Mouse (Mus musculus): ENCODE data around the gene Tgfb3. TPM values are rescaled to one million over a fixed set of nuclear protein-coding genes. Genes with fewer than 3 reads are reported as not detected.

The Tgfb3 gene
- polyA plus RNA-seq, 1 experiment from 2014 or later, result 10.1 TPM

- Histone ChIP-seq H3K36me3 (ENCODE audit: control insufficient read depth, insufficient read depth, low read length) (no peaks in the 10 kb centered on the region; the same call in 1 of the 2 replicates), H3K9me3 (ENCODE audit: control insufficient read depth, low read length) (no peaks in the 10 kb centered on the region), H3K4me2 (ENCODE audit: low read depth) (no peak overlapping the region), H3K4me1 (ENCODE audit: control insufficient read depth, insufficient read depth, low read length) (0 out of 2 replicates have a peak, but pooled peaks cover 3% of the 10 kb centered on the region), H3K27ac (ENCODE audit: low read depth, low read length) (no peak overlapping the region), H3K27me3 (ENCODE audit: control insufficient read depth, insufficient read depth, low read length) (no peaks in the 10 kb centered on the region), H3K4me3 (ENCODE audit: low read depth, low read length) (no peak overlapping the region), H3K9ac (ENCODE audit: low read length) (no peak overlapping the region)
- DNase-seq (ENCODE audit: low spot score) (no peak), ATAC-seq (ENCODE audit: insufficient read depth, low FRiP score, low TSS enrichment) (no peak)
- WGBS, result 76% methylated on average over 4 of the region's 4 CpGs
These were observed 11.9 kb upstream of the Tgfb3 start for GRCm38 (mm10) chr12:86090764-86091163.

- WGBS, result 67% methylated on average over 7 of the region's 7 CpGs
- H3K36me3 ChIP-seq (ENCODE audit: control insufficient read depth, insufficient read depth, low read length), result no peaks in the 10 kb centered on the region; the same call in 1 of the 2 replicates
These were observed 9.2 kb upstream of the Tgfb3 start for GRCm38 (mm10) chr12:86088042-86088441.

DNA sequence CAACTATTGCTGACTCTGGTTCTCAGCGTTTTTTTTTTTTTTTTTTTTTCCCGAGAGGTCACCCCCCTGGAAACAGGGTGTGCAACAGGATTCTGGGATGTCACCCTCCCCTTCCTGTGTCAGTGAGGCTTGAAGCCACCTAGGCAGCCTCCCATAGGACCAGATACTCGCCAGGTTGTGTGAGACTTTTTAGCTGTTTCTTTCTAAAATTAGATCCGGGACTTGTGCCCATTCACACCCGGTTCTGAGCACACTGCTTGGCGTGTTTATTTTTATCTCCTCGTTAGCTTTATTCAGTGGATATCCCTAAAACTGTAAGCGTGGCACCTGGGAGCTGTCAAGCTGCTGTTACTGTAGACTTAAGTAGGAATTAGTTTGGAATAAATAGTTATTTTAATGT, 7.7 kb upstream of the Tgfb3 start:
- no peaks in the 10 kb centered on the region; the same call in 1 of the 2 replicates for H3K36me3 ChIP-seq (ENCODE audit: control insufficient read depth, insufficient read depth, low read length)
- peaks cover 5% of the 10 kb centered on the region for H3K4me1 ChIP-seq (ENCODE audit: control insufficient read depth, insufficient read depth, low read length)
- H3K27me3 ChIP-seq (ENCODE audit: control insufficient read depth, insufficient read depth, low read length), result no peaks in the 10 kb centered on the region
- no peak overlapping the region for H3K4me2 ChIP-seq (ENCODE audit: low read depth)
- H3K9me3 ChIP-seq (ENCODE audit: control insufficient read depth, low read length), result no peaks in the 10 kb centered on the region
- no peak overlapping the region for H3K9ac ChIP-seq (ENCODE audit: low read length)
- no peak for ATAC-seq (ENCODE audit: insufficient read depth, low FRiP score, low TSS enrichment)
- 85% methylated on average over 8 of the region's 8 CpGs for WGBS
- no peak overlapping the region for H3K27ac ChIP-seq (ENCODE audit: low read depth, low read length)
- no peak for DNase-seq (ENCODE audit: low spot score)
- no peak overlapping the region for H3K4me3 ChIP-seq (ENCODE audit: low read depth, low read length)

More at GRCm38 (mm10) chr12:86088042-86088441, 9.2 kb upstream of the Tgfb3 start:
- ATAC-seq (ENCODE audit: insufficient read depth, low FRiP score, low TSS enrichment) (no peak), DNase-seq (ENCODE audit: low spot score) (no peak)
- Histone ChIP-seq H3K27me3 (ENCODE audit: control insufficient read depth, insufficient read depth, low read length) (no peaks in the 10 kb centered on the region), H3K27ac (ENCODE audit: low read depth, low read length) (no peak overlapping the region), H3K4me3 (ENCODE audit: low read depth, low read length) (no peak overlapping the region), H3K9me3 (ENCODE audit: control insufficient read depth, low read length) (no peaks in the 10 kb centered on the region), H3K9ac (ENCODE audit: low read length) (no peak overlapping the region), H3K4me2 (ENCODE audit: low read depth) (no peak overlapping the region), H3K4me1 (ENCODE audit: control insufficient read depth, insufficient read depth, low read length) (peaks cover 4% of the 10 kb centered on the region; the same call in 1 of the 2 replicates)

GRCm38 (mm10) chr12:86085873-86086272, 7.0 kb upstream of the Tgfb3 start:
- no peaks in the 10 kb centered on the region for H3K27me3 ChIP-seq (ENCODE audit: control insufficient read depth, insufficient read depth, low read length)
- 88% methylated on average over 7 of the region's 7 CpGs for WGBS
- H3K36me3 ChIP-seq (ENCODE audit: control insufficient read depth, insufficient read depth, low read length), result no peaks in the 10 kb centered on the region; the same call in 1 of the 2 replicates
- H3K4me3 ChIP-seq (ENCODE audit: low read depth, low read length), result no peak overlapping the region
- H3K27ac ChIP-seq (ENCODE audit: low read depth, low read length), result no peak overlapping the region
- peaks cover 5% of the 10 kb centered on the region for H3K4me1 ChIP-seq (ENCODE audit: control insufficient read depth, insufficient read depth, low read length)
- ATAC-seq (ENCODE audit: insufficient read depth, low FRiP score, low TSS enrichment), result no peak
- H3K9me3 ChIP-seq (ENCODE audit: control insufficient read depth, low read length), result no peaks in the 10 kb centered on the region
- DNase-seq (ENCODE audit: low spot score), result no peak
- H3K9ac ChIP-seq (ENCODE audit: low read length), result no peak overlapping the region
- H3K4me2 ChIP-seq (ENCODE audit: low read depth), result no peak overlapping the region

DNA sequence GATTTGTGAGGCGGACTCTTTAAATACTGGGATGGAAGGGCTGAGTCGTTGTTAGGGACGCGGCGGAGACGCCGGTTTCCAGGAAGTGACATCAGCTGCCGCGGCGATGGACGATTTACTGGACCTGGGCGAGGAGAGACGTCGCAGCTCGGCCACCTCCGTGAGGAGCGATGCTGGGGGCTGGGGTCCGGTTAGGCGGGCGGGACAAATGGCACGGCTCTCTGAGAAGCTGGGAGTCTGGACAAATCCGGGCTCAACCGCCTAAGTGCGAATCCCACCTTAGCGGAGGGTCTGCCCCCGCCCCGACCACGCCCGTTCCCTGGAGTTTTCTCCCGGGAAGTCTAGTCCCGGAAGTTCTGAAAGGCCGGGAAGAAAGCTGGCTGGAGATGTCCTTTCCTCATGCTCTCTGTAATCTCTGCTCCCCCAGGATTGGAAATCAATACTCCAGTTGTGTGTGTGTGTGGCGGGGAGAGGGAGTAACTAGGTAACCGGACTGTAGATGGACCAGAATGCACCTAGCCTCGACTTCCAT, 3.7 kb upstream of the Tgfb3 start, which contains the start of gene Ift43:
TSS of gene Ift43 (plus strand) at position 61 of the 532 bp plus-strand sequence.
- peak within 1 kb of the TSS; percentile 24 for H3K9ac ChIP-seq (ENCODE audit: low read length)
- H3K9me3 ChIP-seq (ENCODE audit: control insufficient read depth, low read length), result no peaks in the 10 kb centered on the region
- no peaks in the 10 kb centered on the region for H3K27me3 ChIP-seq (ENCODE audit: control insufficient read depth, insufficient read depth, low read length)
- peaks cover 6% of the 10 kb centered on the region for H3K4me1 ChIP-seq (ENCODE audit: control insufficient read depth, insufficient read depth, low read length)
- WGBS, result under 1% methylated on average over 35 of the region's 35 CpGs
- H3K36me3 ChIP-seq (ENCODE audit: control insufficient read depth, insufficient read depth, low read length), result no peaks in the 10 kb centered on the region; the same call in 1 of the 2 replicates
- DNase-seq (ENCODE audit: low spot score), result peak; percentile 90
- ATAC-seq (ENCODE audit: insufficient read depth, low FRiP score, low TSS enrichment), result peak; percentile 69; the same call in 1 of the 2 replicates
- no peak within 1 kb of the TSS for H3K27ac ChIP-seq (ENCODE audit: low read depth, low read length)
- H3K4me3 ChIP-seq (ENCODE audit: low read depth, low read length), result peak within 1 kb of the TSS; percentile 46
- peak within 1 kb of the TSS; percentile 55 for H3K4me2 ChIP-seq (ENCODE audit: low read depth)

DNA sequence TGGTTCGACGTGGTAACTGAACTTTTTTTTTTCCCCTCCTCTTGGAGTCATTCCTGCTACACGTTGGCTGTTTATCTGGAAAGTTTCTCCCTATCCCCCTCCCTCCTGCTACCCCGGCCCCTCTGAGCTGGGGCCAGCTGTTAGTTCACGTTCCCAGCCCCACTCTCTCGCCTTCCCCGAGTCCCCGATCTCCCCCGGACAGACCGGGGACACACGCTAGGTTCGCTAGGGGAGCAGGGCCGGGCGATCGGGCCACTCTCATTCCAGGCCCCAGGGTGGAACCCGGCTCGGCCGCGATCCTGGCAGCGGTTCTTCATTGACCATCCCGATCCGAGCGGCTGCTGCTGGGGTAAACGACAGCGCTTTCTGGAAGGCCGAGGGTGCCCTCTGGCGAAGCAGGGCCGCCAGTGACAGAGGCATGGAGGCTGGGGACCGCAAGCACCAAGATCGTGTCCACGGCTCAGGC, 394 bp upstream of the Tgfb3 start:
- DNase-seq (ENCODE audit: low spot score) (peak; percentile 93), ATAC-seq (ENCODE audit: insufficient read depth, low FRiP score, low TSS enrichment) (peak; percentile 76)
- H3K27me3 ChIP-seq (ENCODE audit: control insufficient read depth, insufficient read depth, low read length), result no peaks in the 10 kb centered on the region
- H3K4me3 ChIP-seq (ENCODE audit: low read depth, low read length), result peak overlapping the region; percentile 32
- H3K4me2 ChIP-seq (ENCODE audit: low read depth), result peak overlapping the region; percentile 46
- peak overlapping the region; percentile 49; the same call in 1 of the 2 replicates for H3K27ac ChIP-seq (ENCODE audit: low read depth, low read length)
- H3K9ac ChIP-seq (ENCODE audit: low read length), result peak overlapping the region; percentile 49
- no peaks in the 10 kb centered on the region for H3K36me3 ChIP-seq (ENCODE audit: control insufficient read depth, insufficient read depth, low read length)
- under 1% methylated on average over 31 of the region's 31 CpGs for WGBS
- peaks cover 10% of the 10 kb centered on the region for H3K4me1 ChIP-seq (ENCODE audit: control insufficient read depth, insufficient read depth, low read length)
- H3K9me3 ChIP-seq (ENCODE audit: control insufficient read depth, low read length), result no peaks in the 10 kb centered on the region

- H3K4me1 ChIP-seq (ENCODE audit: control insufficient read depth, insufficient read depth, low read length), result peaks cover 10% of the 10 kb centered on the region
- no peaks in the 10 kb centered on the region for H3K9me3 ChIP-seq (ENCODE audit: control insufficient read depth, low read length)
- DNase-seq (ENCODE audit: low spot score) (no peak), ATAC-seq (ENCODE audit: insufficient read depth, low FRiP score, low TSS enrichment) (no peak; the same call in 1 of the 2 replicates)
- no peaks in the 10 kb centered on the region for H3K27me3 ChIP-seq (ENCODE audit: control insufficient read depth, insufficient read depth, low read length)
- WGBS, result 15% methylated on average over 9 of the region's 9 CpGs
- no peaks in the 10 kb centered on the region for H3K36me3 ChIP-seq (ENCODE audit: control insufficient read depth, insufficient read depth, low read length)
- peak overlapping the region; percentile 46 for H3K4me2 ChIP-seq (ENCODE audit: low read depth)
- H3K4me3 ChIP-seq (ENCODE audit: low read depth, low read length), result peak overlapping the region; percentile 32
- H3K9ac ChIP-seq (ENCODE audit: low read length), result peak overlapping the region; percentile 49
- 0 out of 2 replicates have a peak overlapping the region, but pooled peaks have one; percentile 58 for H3K27ac ChIP-seq (ENCODE audit: low read depth, low read length)
These were observed 677 bp downstream of the Tgfb3 start for GRCm38 (mm10) chr12:86078176-86078552.

GRCm38 (mm10) chr12:86077736-86078135, 1.1 kb downstream of the Tgfb3 start:
- H3K36me3 ChIP-seq (ENCODE audit: control insufficient read depth, insufficient read depth, low read length), result no peaks in the 10 kb centered on the region
- 21% methylated on average over 11 of the region's 11 CpGs for WGBS
- no peak for ATAC-seq (ENCODE audit: insufficient read depth, low FRiP score, low TSS enrichment)
- peak; percentile 18 for DNase-seq (ENCODE audit: low spot score)
- H3K27me3 ChIP-seq (ENCODE audit: control insufficient read depth, insufficient read depth, low read length), result no peaks in the 10 kb centered on the region
- H3K4me3 ChIP-seq (ENCODE audit: low read depth, low read length), result peak overlapping the region; percentile 32
- H3K9me3 ChIP-seq (ENCODE audit: control insufficient read depth, low read length), result no peaks in the 10 kb centered on the region
- no peak overlapping the region for H3K27ac ChIP-seq (ENCODE audit: low read depth, low read length)
- peak overlapping the region; percentile 49 for H3K9ac ChIP-seq (ENCODE audit: low read length)
- peaks cover 8% of the 10 kb centered on the region; the same call in 1 of the 2 replicates for H3K4me1 ChIP-seq (ENCODE audit: control insufficient read depth, insufficient read depth, low read length)
- peak overlapping the region; percentile 46 for H3K4me2 ChIP-seq (ENCODE audit: low read depth)

DNA sequence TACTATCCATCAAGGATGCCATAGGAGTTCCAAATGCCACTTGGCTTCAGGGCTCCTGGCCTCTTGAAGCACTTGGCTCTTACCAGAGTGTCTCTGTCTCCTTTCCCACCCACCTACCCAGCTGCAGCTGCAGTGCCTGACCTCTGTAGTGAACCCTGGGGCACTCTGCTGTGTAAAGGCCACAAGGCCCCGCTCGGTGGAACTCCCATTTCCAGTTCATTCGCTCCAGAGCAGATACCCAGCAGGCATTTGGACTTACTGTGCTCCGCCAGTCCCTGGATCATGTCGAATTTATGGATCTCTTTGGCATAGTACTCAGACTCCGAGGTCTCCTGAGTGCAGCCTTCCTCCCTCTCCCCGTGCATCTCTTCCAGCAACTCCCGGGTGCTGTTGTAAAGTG, 1.5 kb downstream of the Tgfb3 start:
- H3K9ac ChIP-seq (ENCODE audit: low read length), result peak overlapping the region; percentile 35
- no peaks in the 10 kb centered on the region for H3K27me3 ChIP-seq (ENCODE audit: control insufficient read depth, insufficient read depth, low read length)
- H3K27ac ChIP-seq (ENCODE audit: low read depth, low read length), result 0 out of 2 replicates have a peak overlapping the region, but pooled peaks have one; percentile 34
- H3K36me3 ChIP-seq (ENCODE audit: control insufficient read depth, insufficient read depth, low read length), result no peaks in the 10 kb centered on the region
- H3K9me3 ChIP-seq (ENCODE audit: control insufficient read depth, low read length), result no peaks in the 10 kb centered on the region
- DNase-seq (ENCODE audit: low spot score), result peak; percentile 13
- 11% methylated on average over 8 of the region's 8 CpGs for WGBS
- H3K4me2 ChIP-seq (ENCODE audit: low read depth), result peak overlapping the region; percentile 46
- peaks cover 8% of the 10 kb centered on the region; the same call in 1 of the 2 replicates for H3K4me1 ChIP-seq (ENCODE audit: control insufficient read depth, insufficient read depth, low read length)
- H3K4me3 ChIP-seq (ENCODE audit: low read depth, low read length), result peak overlapping the region; percentile 32
- no peak for ATAC-seq (ENCODE audit: insufficient read depth, low FRiP score, low TSS enrichment)
